Mouse (Mus musculus): ENCODE measurements around the gene Gm13124. TPM values are rescaled to one million over a fixed set of nuclear protein-coding genes. Genes with fewer than 3 reads are reported as not detected.
"Not testable (repeated sequence)": the region's sequence is repeated elsewhere in the genome, so short reads cannot be mapped to it uniquely, and the experiment has no call there.

Gm13124 gene
- not detected for total RNA-seq (2021)
- long read RNA-seq, experiment 1 = 0 reads
- long read RNA-seq, experiment 2 = 0 reads

GRCm38 (mm10) chr4:144565034-144565433 lies at the start of gene Gm13124:
Gene Gm13124 (minus strand): TSS chr4:144565134.
- intact Hi-C loops (cut with DNase I) = no loop called here
- TF ChIP-seq CTCF (IDR thresholded peaks at IDR 0.05) = no peak
- DNase-seq (ENCODE audit: extremely low spot score in 1 of 2, low spot score in 2 of 2) = no peak
- no peak within 1 kb of the TSS for H3K27ac ChIP-seq
- no peak within 1 kb of the TSS for H3K4me3 ChIP-seq

- no peak overlapping the region for H3K4me3 ChIP-seq
- H3K27ac ChIP-seq = no peak overlapping the region
- intact Hi-C loops (cut with DNase I) = no loop called here
- no peak for DNase-seq (ENCODE audit: extremely low spot score in 1 of 2, low spot score in 2 of 2)
- TF ChIP-seq CTCF (IDR thresholded peaks at IDR 0.05) = no peak
Observed at GRCm38 (mm10) chr4:144614586-144614985, 49.7 kb upstream of the Gm13124 start.

- intact Hi-C loops (cut with DNase I) = no loop called here
- TF ChIP-seq CTCF (IDR thresholded peaks at IDR 0.05) = no peak
- Histone ChIP-seq H3K4me3 (no peak within 1 kb of the TSS), H3K27ac (no peak within 1 kb of the TSS)
- no peak for DNase-seq (ENCODE audit: extremely low spot score in 1 of 2, low spot score in 2 of 2)
Observed at GRCm38 (mm10) chr4:144613407-144613806, 48.5 kb upstream of the Gm13124 start, which contains the start of gene Aadacl4. Gene Aadacl4 (plus strand): TSS chr4:144613707.

GRCm38 (mm10) chr4:144592790-144593189 lies 27.9 kb upstream of the Gm13124 start:
- no peak for DNase-seq (ENCODE audit: extremely low spot score in 1 of 2, low spot score in 2 of 2)
- no peak overlapping the region for H3K4me3 ChIP-seq
- no peak for TF ChIP-seq CTCF (IDR thresholded peaks at IDR 0.05)
- intact Hi-C loops (cut with DNase I) = no loop called here
- no peak overlapping the region for H3K27ac ChIP-seq

- H3K4me3 ChIP-seq; intact Hi-C loops (cut with DNase I); DNase-seq (ENCODE audit: extremely low spot score in 1 of 2, low spot score in 2 of 2); H3K27ac ChIP-seq: not testable (repeated sequence)
Observed at GRCm38 (mm10) chr4:144586207-144586606, 21.3 kb upstream of the Gm13124 start.

GRCm38 (mm10) chr4:144567752-144568151 lies 2.8 kb upstream of the Gm13124 start:
- intact Hi-C loops (cut with DNase I) = no loop called here
- Histone ChIP-seq H3K4me3 (no peak overlapping the region), H3K27ac (no peak overlapping the region)
- no peak for TF ChIP-seq CTCF (IDR thresholded peaks at IDR 0.05)
- DNase-seq (ENCODE audit: extremely low spot score in 1 of 2, low spot score in 2 of 2) = no peak

- no peak overlapping the region for H3K27ac ChIP-seq
- intact Hi-C loops (cut with DNase I) = no loop called here
- no peak overlapping the region for H3K4me3 ChIP-seq
- TF ChIP-seq CTCF (IDR thresholded peaks at IDR 0.05) = no peak
- DNase-seq (ENCODE audit: extremely low spot score in 1 of 2, low spot score in 2 of 2) = no peak
Observed at GRCm38 (mm10) chr4:144561205-144561604, 3.7 kb downstream of the Gm13124 start.

- Histone ChIP-seq H3K27ac (no peak overlapping the region), H3K4me3 (no peak overlapping the region)
- no peak for DNase-seq (ENCODE audit: extremely low spot score in 1 of 2, low spot score in 2 of 2)
- intact Hi-C loops (cut with DNase I) = no loop called here
- no peak; the same call in 1 of the 2 replicates for TF ChIP-seq CTCF (IDR thresholded peaks at IDR 0.05)
Observed at GRCm38 (mm10) chr4:144559792-144560191, 5.1 kb downstream of the Gm13124 start.

GRCm38 (mm10) chr4:144551156-144551555 lies 13.8 kb downstream of the Gm13124 start:
- Histone ChIP-seq H3K4me3 (no peak overlapping the region), H3K27ac (no peak overlapping the region)
- DNase-seq (ENCODE audit: extremely low spot score in 1 of 2, low spot score in 2 of 2) = no peak
- intact Hi-C loops (cut with DNase I) = no loop called here
- no peak for TF ChIP-seq CTCF (IDR thresholded peaks at IDR 0.05)

- H3K27ac ChIP-seq; intact Hi-C loops (cut with DNase I); DNase-seq (ENCODE audit: extremely low spot score in 1 of 2, low spot score in 2 of 2); H3K4me3 ChIP-seq: not testable (repeated sequence)
Observed at GRCm38 (mm10) chr4:144545339-144545738, 19.6 kb downstream of the Gm13124 start.

GRCm38 (mm10) chr4:144544689-144545088 lies 20.2 kb downstream of the Gm13124 start:
- no peak overlapping the region for H3K4me3 ChIP-seq
- no peak for TF ChIP-seq CTCF (IDR thresholded peaks at IDR 0.05)
- DNase-seq (ENCODE audit: extremely low spot score in 1 of 2, low spot score in 2 of 2) = no peak
- H3K27ac ChIP-seq = no peak overlapping the region
- intact Hi-C loops (cut with DNase I) = no loop called here

- TF ChIP-seq CTCF (IDR thresholded peaks at IDR 0.05) = no peak
- no peak within 1 kb of the TSS for H3K4me3 ChIP-seq
- intact Hi-C loops (cut with DNase I) = no loop called here
- no peak within 1 kb of the TSS for H3K27ac ChIP-seq
- no peak for DNase-seq (ENCODE audit: extremely low spot score in 1 of 2, low spot score in 2 of 2)
Observed at GRCm38 (mm10) chr4:144519522-144519921, 45.4 kb downstream of the Gm13124 start, which contains the start of gene 9430007A20Rik. Gene 9430007A20Rik (plus strand): TSS chr4:144519822.

GRCm38 (mm10) chr4:144506518-144506917 lies 58.4 kb downstream of the Gm13124 start:
- intact Hi-C loops (cut with DNase I) = no loop called here
- TF ChIP-seq CTCF (IDR thresholded peaks at IDR 0.05) = no peak
- Histone ChIP-seq H3K4me3 (no peak overlapping the region), H3K27ac (no peak overlapping the region)
- no peak for DNase-seq (ENCODE audit: extremely low spot score in 1 of 2, low spot score in 2 of 2)

Other genes starting within 250 kb of the Gm13124 start
- not detected for gene Gm13128, start 234.9 kb downstream of the Gm13124 start, total RNA-seq (2021)
- gene Gm13119, start 207.2 kb downstream of the Gm13124 start, total RNA-seq (2021) = not detected
- gene Pramef20, start 187.2 kb downstream of the Gm13124 start, total RNA-seq (2021) = not detected
- not detected for gene Pramef12, start 156.7 kb downstream of the Gm13124 start, total RNA-seq (2021)
- gene 1700012P22Rik, start 126.4 kb downstream of the Gm13124 start, total RNA-seq (2021) = not detected
- gene Gm9944, start 111.8 kb downstream of the Gm13124 start, total RNA-seq (2021) = not detected
- not detected for gene Aadacl3, start 101.4 kb downstream of the Gm13124 start, total RNA-seq (2021)
- not detected for gene 9430007A20Rik, start 45.3 kb downstream of the Gm13124 start, total RNA-seq (2021)
- not detected for gene Aadacl4, start 48.6 kb upstream of the Gm13124 start, total RNA-seq (2021)
- not detected for gene Gm436, start 121.2 kb upstream of the Gm13124 start, total RNA-seq (2021)
- not detected for gene Gm13178, start 156.3 kb upstream of the Gm13124 start, total RNA-seq (2021)
- not detected for gene Gm438, start 221.4 kb upstream of the Gm13124 start, total RNA-seq (2021)

Data from left cerebral cortex, adult 2 months (tissue).